Mouse (Mus musculus) cerebellum, adult 9-11 months (tissue): ENCODE measurements at regions not wholly inside any gene's neighbourhood (a gene's known extent, or its start where the extent isn't known, plus 50 kb on each side); places are given as distances from the start of the nearest gene placed in this dataset.
"Not testable (repeated sequence)": the region's sequence is repeated elsewhere in the genome, so short reads cannot be mapped to it uniquely, and the experiment has no call there.

Source experiments
- DNase-seq: peaks from one replicate; pipeline ENCODE4 v3.0.0; 2022

DNA sequence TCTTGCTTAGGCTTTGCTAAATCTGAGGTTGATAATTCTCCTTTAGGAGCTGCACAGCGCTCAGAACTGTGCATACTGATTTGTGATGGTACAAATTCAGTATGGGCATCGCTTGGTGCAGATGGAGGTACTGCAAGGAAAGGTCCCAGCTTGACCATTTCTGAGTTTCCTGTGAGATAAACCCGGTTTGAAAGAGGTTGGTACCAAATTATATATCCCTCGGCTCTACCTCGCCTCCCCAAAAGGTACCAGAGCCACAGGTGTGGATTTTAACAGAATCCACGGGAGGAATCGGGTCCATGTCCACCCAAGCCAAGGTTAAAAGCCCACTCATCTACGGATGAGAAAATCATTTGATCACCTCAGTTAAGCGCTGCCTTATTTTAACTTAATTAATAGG, 172.5 kb upstream of the Zfp808 start:
- DNase-seq = not testable (repeated sequence)

DNA sequence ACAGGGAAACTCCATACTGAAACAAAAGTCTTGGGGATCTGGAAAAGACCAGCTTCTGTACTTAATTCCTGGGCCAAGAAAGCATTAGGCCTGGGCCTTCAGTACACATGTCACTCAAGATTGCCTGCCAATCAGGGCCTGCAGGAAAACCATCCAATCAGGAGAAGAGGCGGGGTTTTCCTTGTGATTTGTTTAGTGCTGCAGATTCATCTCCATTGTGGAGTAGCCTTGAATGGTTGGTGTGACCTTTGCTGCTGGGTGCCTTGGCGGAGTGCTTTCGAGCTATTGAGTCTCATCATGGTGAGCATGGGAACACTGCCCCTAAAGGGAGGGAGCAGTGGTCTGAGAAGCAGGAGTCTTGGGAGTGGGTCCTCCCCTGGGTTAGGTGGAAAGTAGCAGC, 150.8 kb upstream of the Zfp808 start:
- not testable (repeated sequence) for DNase-seq

DNA sequence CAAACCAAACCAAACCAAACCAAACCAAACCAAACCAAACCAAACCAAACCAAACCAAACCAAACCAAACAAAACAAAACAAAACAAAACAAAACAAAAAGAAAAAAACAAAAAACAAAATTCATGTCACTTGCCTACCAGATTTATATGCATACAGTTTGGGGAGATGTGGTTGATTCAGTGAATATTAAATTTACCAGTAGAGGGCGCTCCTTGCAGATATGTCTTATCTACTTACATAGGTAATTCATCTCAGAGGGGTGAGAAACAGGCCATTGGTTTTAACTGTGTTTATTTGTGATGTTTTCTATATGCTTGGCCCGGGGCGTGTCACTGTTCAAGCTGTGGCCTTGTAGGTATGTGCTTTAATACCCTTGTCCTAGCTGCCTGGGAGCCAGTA, 133.2 kb upstream of the Zfp808 start:
- DNase-seq = not testable (repeated sequence)

DNA sequence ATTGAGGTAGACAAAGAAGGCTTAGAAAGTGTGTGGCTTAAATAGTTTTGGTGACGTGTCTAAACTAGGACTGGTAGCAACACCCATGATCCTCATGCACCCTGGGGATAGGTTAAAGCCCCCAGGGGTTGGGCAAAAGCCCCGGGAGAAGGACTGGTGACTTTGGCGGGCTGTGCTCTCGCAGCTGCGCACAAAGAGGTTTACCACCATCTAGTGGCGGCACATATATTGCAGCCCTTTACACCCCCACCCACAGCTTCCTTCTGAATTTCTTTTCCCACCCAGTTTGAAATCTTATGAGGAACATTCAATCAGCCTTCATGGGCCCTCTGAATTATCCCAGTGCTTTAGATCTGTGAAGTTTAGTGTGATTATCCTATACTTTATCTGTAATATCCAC, 130.9 kb upstream of the Zfp808 start:
- not testable (repeated sequence) for DNase-seq

DNA sequence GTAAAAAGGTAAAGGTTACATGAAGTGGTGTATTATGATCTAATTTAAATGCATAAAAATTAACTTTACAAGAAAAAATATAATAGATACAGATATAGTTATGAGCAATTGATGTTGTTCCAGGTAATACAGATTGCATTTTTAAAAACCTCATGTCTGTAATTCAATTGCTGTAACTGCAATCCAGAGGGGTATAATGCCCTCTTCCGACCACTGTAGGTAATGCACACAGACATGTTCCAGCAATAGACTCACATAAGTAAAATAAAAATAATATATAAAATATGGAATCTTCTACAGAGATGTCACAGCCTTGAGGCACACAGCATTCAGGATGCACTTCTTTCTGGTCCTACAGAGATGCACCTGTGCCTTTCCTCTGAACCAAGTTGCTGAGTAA, 122.4 kb upstream of the Zfp808 start:
- not testable (repeated sequence) for DNase-seq

DNA sequence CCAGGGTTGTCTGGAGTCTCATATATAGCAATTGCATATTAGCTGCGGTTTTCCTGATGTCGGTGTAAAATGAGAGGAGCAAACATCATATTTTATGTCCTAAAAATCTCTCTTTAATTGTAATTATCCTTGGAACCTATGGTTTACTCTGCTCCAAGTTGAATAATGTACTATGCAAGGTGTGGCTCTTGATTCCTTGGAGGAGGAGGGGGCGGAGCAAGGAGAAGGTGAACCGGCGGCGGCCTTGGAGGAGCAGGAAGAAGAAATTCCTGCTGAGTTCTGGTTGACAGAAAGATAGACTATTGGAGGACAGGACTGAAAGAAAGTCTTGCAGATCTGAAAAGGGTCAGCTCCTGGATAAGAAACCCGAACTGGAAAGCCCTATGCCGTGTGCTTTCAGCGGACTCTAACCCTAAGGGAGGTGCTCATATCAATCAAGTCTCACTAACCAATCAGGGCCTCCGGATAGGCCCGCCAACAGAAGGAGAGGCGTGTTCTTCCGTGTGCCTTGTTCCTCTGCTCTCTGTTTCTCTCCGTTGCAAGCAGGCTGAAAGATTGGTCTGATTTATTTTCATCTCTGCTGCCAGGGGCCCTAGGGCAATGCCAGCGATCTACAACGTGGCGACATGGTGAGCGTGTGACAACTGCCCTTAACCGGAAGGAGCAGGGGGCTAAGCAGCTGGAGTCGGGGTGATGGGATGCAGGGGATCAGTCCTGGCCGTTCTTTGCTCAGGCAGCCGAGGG, 114.1 kb upstream of the Zfp808 start:
- peak; percentile 28 for DNase-seq

DNA sequence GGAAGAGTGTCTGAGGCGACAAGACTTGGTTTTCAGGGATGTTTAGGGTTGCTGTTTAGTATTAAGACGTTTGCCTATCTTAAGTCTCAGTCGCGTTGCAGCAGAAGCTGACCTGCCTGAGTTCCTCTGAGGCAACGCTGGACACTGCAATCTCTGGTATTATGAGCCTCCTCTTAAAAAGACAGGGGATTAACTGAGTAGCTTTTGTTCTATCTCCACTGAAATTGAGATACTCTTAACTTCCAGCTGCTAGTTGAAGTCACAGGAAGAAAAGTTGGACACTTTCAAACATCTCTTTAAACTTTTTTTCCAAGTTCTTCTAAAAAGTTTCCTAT, 113.6 kb upstream of the Zfp808 start:
- DNase-seq = not testable (repeated sequence)

DNA sequence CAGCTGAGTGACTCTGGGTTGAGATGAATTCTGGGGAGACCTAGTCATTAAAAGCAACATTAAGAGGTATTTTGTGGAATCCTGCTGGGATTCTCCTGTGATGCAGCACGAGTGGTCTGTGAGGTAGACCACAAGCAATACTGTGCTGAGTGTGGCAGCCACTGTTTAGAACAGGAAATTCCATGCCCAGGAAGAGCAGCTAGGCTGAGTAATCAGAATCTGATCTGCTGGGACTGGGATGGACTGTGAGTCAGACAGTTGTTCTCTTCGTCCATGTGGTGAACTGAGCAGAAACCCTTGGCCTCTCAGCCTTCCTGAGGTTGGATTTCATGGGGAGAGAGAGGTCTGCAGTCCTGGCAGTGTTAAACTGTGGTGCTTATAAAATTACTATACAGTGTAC, 92.0 kb upstream of the Zfp808 start:
- DNase-seq = not testable (repeated sequence)

DNA sequence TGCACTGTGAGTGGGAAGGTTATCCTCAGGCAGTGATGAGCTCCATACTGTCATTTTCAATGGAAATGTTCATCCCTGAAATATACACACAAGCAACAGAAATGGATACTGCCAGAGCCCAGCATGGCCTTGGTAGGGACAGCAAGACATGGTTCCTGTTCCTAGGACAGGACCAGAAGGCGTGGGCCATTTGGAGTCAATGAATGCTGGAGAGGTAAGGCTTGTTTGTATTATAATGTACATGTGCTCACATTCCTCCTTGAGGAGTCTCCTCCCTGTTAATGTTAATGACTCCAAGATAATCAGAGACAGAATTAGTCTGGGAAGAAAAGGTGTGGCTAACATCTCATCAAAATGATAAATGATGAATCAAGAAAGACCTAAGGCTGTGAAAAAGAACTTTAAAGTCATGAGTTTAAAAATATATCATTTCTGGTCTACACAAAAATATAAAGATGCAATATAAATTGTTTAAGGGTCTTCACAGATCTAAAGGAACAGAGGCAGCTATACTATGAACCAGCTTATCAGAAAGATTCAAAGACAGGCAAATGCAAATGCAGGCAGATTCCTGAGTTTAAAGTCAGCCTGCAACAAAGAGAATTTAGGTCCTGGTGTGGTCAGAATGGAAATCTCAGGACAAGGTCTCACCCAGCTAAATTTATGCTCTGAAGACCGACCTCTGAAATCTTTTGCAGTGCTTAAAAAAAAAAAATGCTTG, 51.6 kb upstream of the Zfp808 start:
- not testable (repeated sequence) for DNase-seq

DNA sequence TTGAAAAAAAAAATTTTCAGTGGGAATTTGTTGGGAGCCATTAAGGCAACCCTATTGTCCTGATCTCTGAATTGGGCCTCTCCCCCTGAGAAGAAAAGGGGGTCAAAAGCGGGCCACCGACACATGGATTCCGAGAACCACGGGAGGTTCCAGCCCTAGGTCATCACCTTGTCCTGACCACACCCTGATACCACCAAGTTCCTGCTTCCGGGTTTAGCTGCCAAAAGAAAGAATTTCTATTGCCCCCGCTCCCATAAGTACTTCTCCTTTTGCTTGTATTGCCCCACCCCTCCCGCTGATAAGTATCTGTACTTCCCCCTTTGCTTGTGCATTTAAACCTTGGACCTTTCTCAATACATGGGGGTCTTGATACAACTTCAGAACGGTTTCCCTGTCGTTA, 50.8 kb upstream of the Zfp808 start:
- DNase-seq = not testable (repeated sequence)
